Mouse (Mus musculus) lung, embryonic 14.5 days (tissue): Measurements from ENCODE around the gene Map7. TPM values are rescaled to one million over a fixed set of nuclear protein-coding genes. Genes with fewer than 3 reads are reported as not detected.
A peak's percentile ranks its signal among the peaks of the same experiment; 100 is the strongest.

Source experiments
- ATAC-seq: fragments of 200-750 bp; cut with Nextera tagmentation; 2 replicates; pipeline ENCODE4 v1.8.0; 2017; ENCODE audit warnings: mild to moderate bottlenecking, moderate TSS enrichment, moderate library complexity; ENCODE audit not compliant: insufficient read depth
- DNase-seq: peaks from one replicate; pipeline ENCODE4 v3.0.0-alpha.2; 2015
- H3K27ac ChIP-seq: fragments of 300-500 bp; sonication (generic); 2 replicates; pipeline ENCODE4 v1.5.1; 2014; ENCODE audit warnings: low read depth, mild to moderate bottlenecking, moderate library complexity
- H3K27me3 ChIP-seq: fragments of 300-500 bp; sonication (generic); 2 replicates; pipeline ENCODE4 v1.6.1; 2014; ENCODE audit warnings: low read length, control low read depth; ENCODE audit not compliant: insufficient read depth
- H3K36me3 ChIP-seq: fragments of 300-500 bp; sonication (generic); 2 replicates; pipeline ENCODE4 v1.6.1; 2014; ENCODE audit warnings: control low read depth; ENCODE audit not compliant: insufficient read depth
- H3K4me1 ChIP-seq: fragments of 300-500 bp; sonication (generic); 2 replicates; pipeline ENCODE4 v1.6.1; 2014; ENCODE audit warnings: antibody characterized with exemption, control low read depth; ENCODE audit not compliant: insufficient read depth
- H3K4me2 ChIP-seq: fragments of 300-500 bp; sonication (generic); 2 replicates; pipeline ENCODE4 v1.6.1; 2014; ENCODE audit warnings: mild to moderate bottlenecking
- H3K4me3 ChIP-seq: fragments of 300-500 bp; sonication (generic); 2 replicates; pipeline ENCODE4 v1.5.1; 2014; ENCODE audit warnings: low read depth, low read length
- H3K9ac ChIP-seq: fragments of 300-500 bp; sonication (generic); 2 replicates; pipeline ENCODE4 v1.6.1; 2014
- H3K9me3 ChIP-seq: fragments of 300-500 bp; sonication (generic); 2 replicates; pipeline ENCODE4 v1.6.1; 2016; ENCODE audit warnings: low read depth, low read length, control low read depth
- CTCF ChIP-seq: IDR thresholded peaks from 2 replicates; pipeline ENCODE4 v1.5.1; 2016; ENCODE audit warnings: antibody characterized with exemption, low read depth
- WGBS: fragments of 180-500 bp; shearing (Covaris S2); extraction: QIAGEN DNeasy Blood & Tissue Kit; methylation state at CpG from one replicate; pipeline ENCODE4 v1.1.7; 2014; 5-methylcytosine and 5-hydroxymethylcytosine counted together
- polyA plus RNA-seq: library from polyadenylated mRNA; unstranded; fragments of >200 nt; fragmentation: Nextera tagmentation; extraction: Ambion mirVana; gene quantifications from 2 replicates; pipeline ENCODE4 v1.2.1, GENCODE M21; 2014

The Map7 gene
- polyA plus RNA-seq, 1 experiment from 2014 or later, result 9.3 TPM

DNA sequence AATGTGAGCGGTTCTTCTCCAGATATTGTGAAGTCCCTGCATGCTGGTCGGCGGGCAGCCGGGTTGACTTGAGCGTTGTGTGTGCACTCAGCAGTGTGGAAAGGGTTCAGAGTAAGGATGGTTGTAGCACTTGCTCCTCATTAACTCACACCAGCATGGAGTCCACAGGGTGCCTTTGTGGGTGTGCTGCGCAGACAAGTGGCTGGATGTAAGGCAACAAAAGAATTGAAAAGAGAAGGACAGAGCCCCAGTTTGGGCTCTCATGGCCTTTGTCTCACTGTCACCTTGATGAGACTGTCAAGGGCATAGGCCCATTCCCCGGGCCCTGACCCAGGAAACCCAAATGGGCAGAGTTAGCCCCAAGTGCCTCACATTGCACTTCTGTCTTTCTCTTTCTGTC is 116.2 kb downstream of the Map7 start:
- DNase-seq (no peak), ATAC-seq (no peak)
- no peaks in the 10 kb centered on the region for H3K4me1 ChIP-seq
- H3K9ac ChIP-seq, result no peak overlapping the region
- no peak overlapping the region for H3K4me3 ChIP-seq
- H3K36me3 ChIP-seq, result no peaks in the 10 kb centered on the region
- H3K4me2 ChIP-seq, result no peak overlapping the region
- H3K9me3 ChIP-seq, result no peaks in the 10 kb centered on the region
- no peak overlapping the region for H3K27ac ChIP-seq
- 93% methylated on average over 7 of the region's 7 CpGs for WGBS
- no peaks in the 10 kb centered on the region for H3K27me3 ChIP-seq
- TF ChIP-seq CTCF, result no peak

GRCm38 (mm10) chr10:20267032-20267431 is 118.8 kb downstream of the Map7 start:
- Histone ChIP-seq H3K9ac (no peak overlapping the region), H3K4me1 (no peaks in the 10 kb centered on the region), H3K4me3 (no peak overlapping the region), H3K27me3 (no peaks in the 10 kb centered on the region), H3K36me3 (no peaks in the 10 kb centered on the region), H3K4me2 (no peak overlapping the region), H3K27ac (no peak overlapping the region), H3K9me3 (no peaks in the 10 kb centered on the region)
- ATAC-seq, result no peak
- TF ChIP-seq CTCF, result no peak
- WGBS, result 62% methylated on average over 10 of the region's 10 CpGs
- peak; percentile 14 for DNase-seq

DNA sequence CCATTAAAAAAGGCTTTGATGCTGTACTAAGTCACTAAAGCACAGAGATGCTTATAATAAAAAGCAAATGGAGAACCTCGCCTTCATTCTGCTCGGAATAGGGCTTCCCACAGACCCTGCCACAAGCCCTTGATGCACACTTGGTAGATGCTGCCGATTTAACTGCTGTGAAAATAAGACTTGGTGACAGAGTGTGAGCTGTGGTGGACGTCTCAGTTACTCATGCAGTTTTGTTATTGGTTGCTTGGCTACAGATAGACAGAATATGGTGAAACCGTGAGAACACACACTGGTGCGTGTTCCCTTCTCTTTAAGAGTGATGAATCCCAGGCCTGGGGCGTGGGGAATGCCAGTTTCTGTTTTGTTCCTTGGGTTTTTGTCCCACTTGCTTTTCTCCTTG is 120.7 kb downstream of the Map7 start:
- no peak for TF ChIP-seq CTCF
- Histone ChIP-seq H3K27me3 (no peaks in the 10 kb centered on the region), H3K4me3 (no peak overlapping the region), H3K36me3 (no peaks in the 10 kb centered on the region), H3K4me2 (no peak overlapping the region), H3K4me1 (no peaks in the 10 kb centered on the region), H3K27ac (no peak overlapping the region), H3K9me3 (no peaks in the 10 kb centered on the region), H3K9ac (no peak overlapping the region)
- WGBS, result 75% methylated on average over 7 of the region's 7 CpGs
- ATAC-seq (no peak), DNase-seq (no peak)

DNA sequence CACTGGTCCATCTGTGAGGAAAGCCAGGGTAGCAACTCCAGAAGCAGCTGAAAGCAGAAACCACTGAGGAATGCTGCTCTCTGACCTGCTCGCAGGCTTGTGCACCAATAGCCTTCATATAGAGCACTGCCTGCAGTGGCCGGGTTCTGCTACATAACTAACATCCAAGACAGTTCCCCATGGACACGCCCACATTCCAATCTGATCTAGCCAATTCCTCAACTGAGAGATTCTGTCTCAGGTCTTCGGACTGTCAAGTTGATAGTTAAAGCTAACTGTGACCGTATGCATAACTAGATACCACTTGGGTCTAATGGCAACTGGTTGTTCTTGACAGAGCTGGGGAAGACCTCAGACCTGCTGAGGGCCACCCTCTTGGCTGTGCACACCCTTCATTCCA is 124.1 kb downstream of the Map7 start:
- no peaks in the 10 kb centered on the region for H3K36me3 ChIP-seq
- ATAC-seq (no peak), DNase-seq (no peak)
- H3K27me3 ChIP-seq, result no peaks in the 10 kb centered on the region
- no peak overlapping the region for H3K9ac ChIP-seq
- no peak overlapping the region for H3K27ac ChIP-seq
- no peak overlapping the region for H3K4me2 ChIP-seq
- no peaks in the 10 kb centered on the region for H3K4me1 ChIP-seq
- no peak for TF ChIP-seq CTCF
- 82% methylated on average over 5 of the region's 5 CpGs for WGBS
- no peaks in the 10 kb centered on the region for H3K9me3 ChIP-seq
- H3K4me3 ChIP-seq, result no peak overlapping the region

- H3K4me2 ChIP-seq, result no peak overlapping the region
- DNase-seq, result no peak
- H3K27ac ChIP-seq, result no peak overlapping the region
- H3K4me3 ChIP-seq, result no peak overlapping the region
- no peaks in the 10 kb centered on the region for H3K27me3 ChIP-seq
- H3K9me3 ChIP-seq, result no peaks in the 10 kb centered on the region
- H3K4me1 ChIP-seq, result no peaks in the 10 kb centered on the region
- no peak for TF ChIP-seq CTCF
- no peak overlapping the region for H3K9ac ChIP-seq
- no peak for ATAC-seq
- WGBS, result 59% methylated on average over 15 of the region's 15 CpGs
- no peaks in the 10 kb centered on the region for H3K36me3 ChIP-seq
These were observed 125.0 kb downstream of the Map7 start for GRCm38 (mm10) chr10:20273278-20273677.

GRCm38 (mm10) chr10:20274022-20274421 is 125.8 kb downstream of the Map7 start:
- no peak overlapping the region for H3K4me2 ChIP-seq
- WGBS, result 78% methylated on average over 9 of the region's 9 CpGs
- H3K9ac ChIP-seq, result no peak overlapping the region
- no peaks in the 10 kb centered on the region for H3K27me3 ChIP-seq
- no peaks in the 10 kb centered on the region for H3K4me1 ChIP-seq
- no peak overlapping the region for H3K27ac ChIP-seq
- ATAC-seq (no peak), DNase-seq (no peak)
- TF ChIP-seq CTCF, result no peak
- no peaks in the 10 kb centered on the region for H3K9me3 ChIP-seq
- no peaks in the 10 kb centered on the region for H3K36me3 ChIP-seq
- H3K4me3 ChIP-seq, result no peak overlapping the region

DNA sequence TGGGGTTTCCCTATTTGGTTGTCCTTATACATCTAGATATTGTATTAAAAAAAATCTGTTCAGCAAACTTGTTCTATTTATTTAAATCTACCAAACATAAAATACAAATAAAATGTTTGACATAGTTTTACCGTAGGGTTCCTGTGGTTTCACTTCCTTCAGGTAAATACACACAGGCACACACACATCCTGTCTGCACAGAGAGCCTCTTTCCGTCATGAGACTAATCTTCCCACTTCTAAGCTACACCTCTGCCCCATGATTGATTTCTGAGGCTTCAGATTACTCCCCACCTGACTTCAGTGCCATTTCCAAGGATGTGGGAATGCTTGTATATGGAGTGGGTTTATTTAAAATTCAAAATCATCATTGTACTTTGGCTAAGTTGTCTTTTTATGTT is 133.2 kb downstream of the Map7 start:
- no peak for TF ChIP-seq CTCF
- Histone ChIP-seq H3K4me2 (no peak overlapping the region), H3K27me3 (no peaks in the 10 kb centered on the region), H3K4me3 (no peak overlapping the region), H3K4me1 (peaks cover 9% of the 10 kb centered on the region), H3K9me3 (no peaks in the 10 kb centered on the region), H3K36me3 (no peaks in the 10 kb centered on the region), H3K27ac (no peak overlapping the region), H3K9ac (no peak overlapping the region)
- no peak for DNase-seq
- ATAC-seq, result no peak
- 23% methylated on average over 2 of the region's 2 CpGs for WGBS
